Mouse (Mus musculus) E14TG2a.4 (cell line): ENCODE measurements at regions not wholly inside any gene's neighbourhood (a gene's known extent, or its start where the extent isn't known, plus 50 kb on each side); places are given as distances from the start of the nearest gene placed in this dataset.
"Not testable (repeated sequence)": the region's sequence is repeated elsewhere in the genome, so short reads cannot be mapped to it uniquely, and the experiment has no call there.

Source experiments
- CTCF ChIP-seq: conservative IDR thresholded peaks from 2 replicates; pipeline ENCODE4 v1.5.1; 2014; ENCODE audit warnings: low read length
- NANOG ChIP-seq: IDR thresholded peaks from 2 replicates; pipeline ENCODE4 v1.6.1; 2014; ENCODE audit warnings: borderline replicate concordance, low read length, mixed read lengths

- not testable (repeated sequence) for TF ChIP-seq CTCF, NANOG
Measured at GRCm38 (mm10) chr11:28187441-28187840, 152.2 kb downstream of the Gm6685 start.
